Mouse (Mus musculus): Measurements from ENCODE around the gene Crb3.

Crb3 gene

DNA sequence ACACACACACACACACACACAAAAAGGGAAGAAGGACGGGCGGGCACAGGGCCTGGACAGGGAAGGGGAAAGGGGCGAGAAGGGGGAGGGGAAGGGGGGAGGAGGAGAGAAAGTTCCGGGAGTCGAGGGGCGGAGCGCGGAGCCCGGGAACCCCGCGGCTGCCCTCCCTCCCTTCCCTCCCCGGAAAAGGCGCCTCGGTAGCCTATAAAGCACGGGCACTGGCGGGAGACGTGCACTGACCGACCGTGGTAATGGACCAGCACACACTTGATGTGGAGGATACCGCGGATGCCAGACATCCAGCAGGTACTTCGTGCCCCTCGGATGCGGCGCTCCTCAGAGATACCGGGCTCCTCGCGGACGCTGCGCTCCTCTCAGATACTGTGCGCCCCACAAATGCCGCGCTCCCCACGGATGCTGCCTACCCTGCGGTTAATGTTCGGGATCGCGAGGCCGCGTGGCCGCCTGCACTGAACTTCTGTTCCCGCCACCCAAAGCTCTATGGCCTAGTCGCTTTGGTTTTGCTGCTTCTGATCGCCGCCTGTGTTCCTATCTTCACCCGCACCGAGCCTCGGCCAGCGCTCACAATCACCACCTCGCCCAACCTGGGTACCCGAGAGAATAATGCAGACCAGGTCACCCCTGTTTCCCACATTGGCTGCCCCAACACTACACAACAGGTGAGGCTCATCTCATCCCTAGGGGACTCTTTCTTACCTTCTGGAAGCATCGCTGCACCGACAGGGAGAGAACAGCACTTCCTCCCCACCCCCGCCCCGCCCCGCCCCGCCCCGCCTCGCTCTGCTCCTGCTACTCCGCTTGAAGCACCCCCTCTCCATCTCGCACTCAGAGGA is 46.5 kb downstream of the Crb3 start, which contains the start of gene Tnfsf9:
Gene Tnfsf9, plus strand, starts transcription at position 145 of the 854 bp plus-strand sequence.
- peak in 1 of 2 experiments; percentile 62 for DNase-seq (ENCODE audit: inconsistent age in 2 of 2, low spot score in 1 of 2)

DNA sequence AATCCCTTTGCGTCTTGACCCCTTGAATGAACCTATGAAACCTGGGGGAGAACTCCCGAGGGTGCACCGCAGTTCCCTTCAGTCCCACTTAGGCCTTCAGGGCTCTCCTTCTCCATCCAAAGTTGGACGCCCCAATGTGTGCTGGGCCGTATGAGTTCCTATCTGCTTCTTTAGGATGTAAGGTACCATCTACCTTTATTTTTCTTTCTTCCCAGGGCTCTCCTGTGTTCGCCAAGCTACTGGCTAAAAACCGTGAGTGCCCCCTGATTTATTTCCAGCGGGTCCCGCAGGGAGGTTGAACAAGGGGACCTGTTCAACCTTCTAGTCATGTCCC is 47.1 kb downstream of the Crb3 start:
- no peak for DNase-seq (ENCODE audit: inconsistent age in 2 of 2, low spot score in 1 of 2)

- DNase-seq (ENCODE audit: inconsistent age in 2 of 2, low spot score in 1 of 2): no peak
Measured at GRCm38 (mm10) chr17:57107064-57107463, 48.2 kb downstream of the Crb3 start.

DNA sequence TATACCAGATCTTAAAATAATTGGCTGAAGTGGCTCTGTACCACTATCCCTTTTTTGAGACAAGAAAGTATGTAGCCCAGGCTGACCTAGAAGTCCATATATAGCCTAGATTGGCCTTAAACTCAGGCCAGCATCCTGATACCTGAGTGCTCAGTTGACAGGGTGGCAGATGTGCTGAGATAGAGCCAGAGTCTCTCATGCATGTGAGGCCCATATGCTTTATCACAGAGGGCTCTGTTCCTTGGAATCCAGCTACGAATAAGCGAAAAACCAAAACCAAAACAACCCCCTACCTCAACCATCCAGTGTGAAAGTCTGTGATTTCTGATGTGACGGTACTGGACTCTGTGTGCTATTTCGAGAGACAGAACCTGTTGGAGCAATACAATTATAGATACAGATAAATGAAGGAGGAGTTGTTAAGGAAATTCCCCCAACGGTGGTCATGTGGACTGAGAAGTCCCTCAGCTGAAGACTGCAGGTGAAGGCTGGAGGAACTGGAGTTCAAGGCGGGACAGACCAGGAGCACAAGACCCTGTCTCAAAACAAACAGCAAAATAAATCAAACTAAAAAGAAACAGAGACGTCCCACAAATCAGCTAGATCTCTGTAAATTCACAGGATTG is 49.2 kb downstream of the Crb3 start:
- no peak for DNase-seq (ENCODE audit: inconsistent age in 2 of 2, low spot score in 1 of 2)

- DNase-seq (ENCODE audit: inconsistent age in 2 of 2, low spot score in 1 of 2): peak in 1 of 2 experiments; percentile 50
Measured at GRCm38 (mm10) chr17:57108666-57109171, 49.8 kb downstream of the Crb3 start.

DNA sequence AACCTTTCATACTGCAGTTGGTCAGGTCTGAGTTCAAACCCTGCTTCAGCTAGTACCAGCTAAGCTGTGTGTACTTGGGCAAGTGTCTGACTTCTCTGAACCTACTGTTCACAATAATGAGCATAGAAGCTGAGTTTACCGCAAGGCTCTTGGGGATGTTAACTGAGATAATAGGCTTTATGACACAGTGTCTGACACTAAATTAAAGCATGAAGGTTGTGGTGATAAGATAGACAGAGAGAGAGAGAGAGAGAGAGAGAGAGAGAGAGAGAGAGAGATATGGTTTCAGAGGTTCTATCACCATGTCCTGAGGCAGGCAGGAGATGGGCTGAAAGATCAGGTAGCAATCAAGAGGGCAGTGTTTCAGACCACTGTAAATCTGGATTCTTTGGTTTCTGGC is 51.1 kb downstream of the Crb3 start:
- no peak for DNase-seq (ENCODE audit: inconsistent age in 2 of 2, low spot score in 1 of 2)

DNA sequence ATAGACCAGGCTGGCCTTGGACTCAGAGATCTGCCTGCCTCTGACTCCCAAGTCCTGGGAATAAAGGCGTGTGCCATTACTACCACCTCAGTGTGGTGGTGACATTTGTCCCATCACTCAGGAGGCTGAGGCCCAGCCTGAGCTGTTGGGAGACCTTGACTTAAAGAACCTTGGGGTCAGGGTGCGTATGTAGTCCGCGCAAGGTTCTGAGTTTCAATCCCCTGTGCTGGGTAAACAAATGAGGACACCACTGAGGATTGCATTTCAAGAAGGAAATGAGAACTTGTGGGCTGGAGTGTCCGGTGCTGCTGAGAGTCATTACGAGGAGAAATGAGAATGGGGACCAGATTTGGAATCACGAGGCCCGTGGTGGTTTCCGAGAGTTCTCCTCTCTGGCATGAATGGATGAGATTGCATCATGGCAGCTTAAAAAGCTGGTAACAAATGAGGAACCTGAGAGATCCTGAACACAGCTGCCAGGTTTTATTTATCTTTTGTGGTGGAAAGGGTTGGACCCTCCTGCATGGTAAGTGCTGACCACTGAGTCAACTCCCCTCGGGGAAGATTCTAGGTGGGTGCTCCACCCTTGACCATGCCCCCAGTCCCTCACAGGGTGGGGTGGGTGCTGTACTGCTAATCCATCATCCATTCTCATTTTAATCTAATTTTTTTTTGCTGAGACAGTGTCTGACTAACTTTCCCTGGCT is 54.0 kb downstream of the Crb3 start:
- peak in 1 of 2 experiments; percentile 58 for DNase-seq (ENCODE audit: inconsistent age in 2 of 2, low spot score in 1 of 2)
